Mouse (Mus musculus) small intestine, adult 2 months (tissue): ENCODE data around the gene Atg4d.

Experiments used
- CTCF ChIP-seq: fragments of 200-500 bp; IDR thresholded peaks from 2 replicates; pipeline ENCODE4 v1.5.1; 2012; ENCODE audit warnings: low read depth, mild to moderate bottlenecking, control low read depth, inconsistent platforms, low read length, moderate library complexity, mixed read lengths; ENCODE audit not compliant: insufficient replicate concordance, insufficient read length; ENCODE audit errors: extremely low read depth
- POLR2A ChIP-seq: fragments of 200-500 bp; IDR thresholded peaks from 2 replicates; pipeline ENCODE4 v1.6.1; 2012; ENCODE audit warnings: low read depth, mild to moderate bottlenecking, control low read depth, inconsistent platforms, low read length, moderate library complexity

- TF ChIP-seq CTCF (no peak), POLR2A (no peak)
These were observed 20.0 kb upstream of the Atg4d start for GRCm38 (mm10) chr9:21245113-21245487.
